Mouse (Mus musculus) heart, embryonic 14.5 days (tissue): Measurements from ENCODE around the gene Ttc17. TPM values are rescaled to one million over a fixed set of nuclear protein-coding genes. Genes with fewer than 3 reads are reported as not detected.

Experiments
- microRNA counts: library from miRNA; unstranded; fragments of <30 nt; microRNA quantifications from one replicate; lab custom pipeline; 2016
- microRNA-seq: library from miRNA; unstranded; fragments of <30 nt; microRNA quantifications from one replicate; pipeline ENCODE4, GENCODE M21; 2016
- polyA plus RNA-seq: library from polyadenylated mRNA; unstranded; fragments of >200 nt; fragmentation: Nextera tagmentation; extraction: Ambion mirVana; gene quantifications from 2 replicates; pipeline ENCODE4 v1.2.1, GENCODE M21; 2014

Gene Ttc17
- polyA plus RNA-seq, 1 experiment from 2014 or later, result 19.0 TPM

MicroRNAs encoded within 50 kb of the gene (microRNA counts, 519-probe panel; counts per million panel counts)
- microRNA mmu-miR-670 (lab: Ali Mortazavi, UCI), result 322 counts per million, percentile 70 among the panel's probes with 10 or more counts

Small RNA genes lying within 50 kb of the gene (microRNA-seq; reads per million reads assigned to microRNA genes)
- gene Mir670, result 44.4 reads per million, percentile 41 among the genes with 10 or more reads in this experiment

Other genes with a start within 250 kb of the Ttc17 start
- gene Hsd17b12, start 248.7 kb downstream of the Ttc17 start, polyA plus RNA-seq, result 57.5 and 61.5 TPM in 2 replicates
- gene Api5, start 31.4 kb upstream of the Ttc17 start, polyA plus RNA-seq, result 84.1 and 90.7 TPM in 2 replicates